Mouse (Mus musculus) kidney, postnatal 0 days (tissue): ENCODE measurements around the gene Ecel1. TPM values are rescaled to one million over a fixed set of nuclear protein-coding genes. Genes with fewer than 3 reads are reported as not detected.
A peak's percentile ranks its signal among the peaks of the same experiment; 100 is the strongest.

Source experiments
- ATAC-seq: fragments of 200-750 bp; cut with Nextera tagmentation; replicated peaks from 2 replicates; pipeline ENCODE4 v1.8.0; 2017; ENCODE audit warnings: low read depth, moderate number of reproducible peaks, moderate TSS enrichment, moderate library complexity; ENCODE audit not compliant: low FRiP score
- DNase-seq: peaks from one replicate; pipeline ENCODE4 v3.0.0-alpha.2; 2016; ENCODE audit warnings: low spot score
- H3K27ac ChIP-seq: fragments of 300-500 bp; sonication (generic); 2 replicates; pipeline ENCODE4 v1.5.1; 2014; ENCODE audit warnings: mild to moderate bottlenecking
- H3K27me3 ChIP-seq: fragments of 300-500 bp; sonication (generic); 2 replicates; pipeline ENCODE4 v1.6.1; 2014; ENCODE audit warnings: low read length, mixed read lengths; ENCODE audit not compliant: insufficient read depth
- H3K36me3 ChIP-seq: fragments of 300-500 bp; sonication (generic); 2 replicates; pipeline ENCODE4 v1.6.1; 2014; ENCODE audit warnings: low read length, mixed read lengths; ENCODE audit not compliant: insufficient read depth
- H3K4me1 ChIP-seq: fragments of 300-500 bp; sonication (generic); replicated peaks from 2 replicates; pipeline ENCODE4 v1.6.1; 2014; ENCODE audit warnings: antibody characterized with exemption, low read length, mixed read lengths; ENCODE audit not compliant: insufficient read depth
- H3K4me2 ChIP-seq: fragments of 300-500 bp; sonication (generic); 2 replicates; pipeline ENCODE4 v1.6.1; 2014; ENCODE audit warnings: mild to moderate bottlenecking, low read length, moderate library complexity, mixed read lengths
- H3K4me3 ChIP-seq: fragments of 300-500 bp; sonication (generic); replicated peaks from 2 replicates; pipeline ENCODE4 v1.5.1; 2014; ENCODE audit warnings: low read depth, low read length
- H3K9ac ChIP-seq: fragments of 300-500 bp; sonication (generic); 2 replicates; pipeline ENCODE4 v1.6.1; 2014; ENCODE audit warnings: low read depth, low read length
- H3K9me3 ChIP-seq: fragments of 300-500 bp; sonication (generic); replicated peaks from 2 replicates; pipeline ENCODE4 v1.6.1; 2016; ENCODE audit warnings: low read length, inconsistent platforms, mixed read lengths
- CTCF ChIP-seq: IDR thresholded peaks from 2 replicates; pipeline ENCODE4 v1.5.1; 2016; ENCODE audit warnings: antibody characterized with exemption, low read depth, mild to moderate bottlenecking, moderate library complexity
- WGBS: fragments of 180-500 bp; shearing (Covaris S2); extraction: QIAGEN DNeasy Blood & Tissue Kit; methylation state at CpG from one replicate; pipeline ENCODE4 v1.1.7; 2014; 5-methylcytosine and 5-hydroxymethylcytosine counted together
- polyA plus RNA-seq: library from polyadenylated mRNA; unstranded; fragments of >200 nt; fragmentation: Nextera tagmentation; extraction: Ambion mirVana; gene quantifications from 2 replicates; pipeline ENCODE4 v1.2.1, GENCODE M21; 2015

The Ecel1 gene
- polyA plus RNA-seq, 1 experiment from 2014 or later = 0.11 TPM

GRCm38 (mm10) chr1:87142456-87142855, 13.9 kb downstream of the Ecel1 start:
- Histone ChIP-seq H3K4me1 (no peaks in the 10 kb centered on the region), H3K4me2 (no peak overlapping the region), H3K36me3 (no peaks in the 10 kb centered on the region), H3K27ac (no peak overlapping the region), H3K4me3 (no peak overlapping the region), H3K27me3 (no peaks in the 10 kb centered on the region), H3K9ac (no peak overlapping the region), H3K9me3 (no peaks in the 10 kb centered on the region)
- TF ChIP-seq CTCF = no peak
- DNase-seq = no peak
- no peak for ATAC-seq
- 61% methylated on average over 9 of the region's 9 CpGs for WGBS

DNA sequence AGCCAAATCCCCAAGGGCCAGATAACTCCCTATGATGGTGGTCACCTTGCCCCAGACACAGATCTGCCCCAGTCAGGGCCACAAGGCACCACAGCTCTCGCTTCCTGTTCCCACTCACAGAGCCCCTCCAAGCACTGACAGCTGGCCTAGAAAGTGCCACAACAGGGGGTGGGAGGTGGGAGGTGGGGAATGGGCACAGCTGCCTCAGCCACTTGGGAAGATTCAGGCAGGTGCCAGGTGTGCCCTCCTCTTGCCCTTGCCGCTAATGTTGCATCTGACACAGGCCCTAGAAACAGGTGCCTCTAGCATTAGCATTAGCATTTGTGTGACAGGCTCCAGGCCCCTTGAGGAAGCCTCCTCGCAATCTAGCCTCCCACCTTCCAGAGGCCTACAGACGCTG, 14.8 kb downstream of the Ecel1 start:
- Histone ChIP-seq H3K9me3 (no peaks in the 10 kb centered on the region), H3K27me3 (no peaks in the 10 kb centered on the region), H3K4me3 (no peak overlapping the region), H3K4me1 (no peaks in the 10 kb centered on the region), H3K9ac (no peak overlapping the region), H3K4me2 (no peak overlapping the region), H3K27ac (no peak overlapping the region), H3K36me3 (no peaks in the 10 kb centered on the region)
- ATAC-seq = no peak
- no peak for DNase-seq
- 83% methylated on average over 4 of the region's 4 CpGs for WGBS
- TF ChIP-seq CTCF = no peak

DNA sequence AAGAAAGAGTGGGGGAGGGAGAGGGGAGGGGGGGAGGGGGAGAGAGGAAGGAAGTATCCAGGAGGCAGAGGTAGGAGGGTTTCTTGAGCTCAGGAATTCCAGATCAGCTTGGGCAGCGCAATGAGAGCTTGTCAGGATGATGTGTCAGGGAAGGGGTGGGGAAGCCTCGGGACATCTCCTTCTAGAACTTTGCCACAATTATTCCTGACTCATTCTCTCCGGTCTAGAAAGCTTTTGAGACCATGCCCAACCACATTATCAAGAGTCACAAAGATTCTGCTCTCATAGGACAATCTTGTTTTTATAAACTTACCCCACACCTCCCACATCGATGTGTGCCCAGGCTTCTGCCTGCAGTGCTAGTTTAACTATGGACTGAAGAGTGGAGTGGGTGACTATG, 24.5 kb downstream of the Ecel1 start:
- Histone ChIP-seq H3K4me2 (no peak overlapping the region), H3K9me3 (no peaks in the 10 kb centered on the region), H3K27me3 (peaks cover 21% of the 10 kb centered on the region), H3K36me3 (no peaks in the 10 kb centered on the region), H3K4me1 (no peaks in the 10 kb centered on the region; the same call in 1 of the 2 replicates), H3K27ac (no peak overlapping the region), H3K4me3 (no peak overlapping the region), H3K9ac (no peak overlapping the region)
- WGBS = 73% methylated on average over 4 of the region's 4 CpGs
- DNase-seq (no peak), ATAC-seq (no peak)
- no peak for TF ChIP-seq CTCF

GRCm38 (mm10) chr1:87127206-87128030, 28.9 kb downstream of the Ecel1 start:
- H3K9me3 ChIP-seq = no peaks in the 10 kb centered on the region
- WGBS = 10% methylated on average over 43 of the region's 43 CpGs
- no peak overlapping the region for H3K4me3 ChIP-seq
- H3K4me1 ChIP-seq = no peaks in the 10 kb centered on the region; the same call in 1 of the 2 replicates
- no peak for DNase-seq
- no peak overlapping the region for H3K27ac ChIP-seq
- H3K9ac ChIP-seq = no peak overlapping the region
- no peak for ATAC-seq
- TF ChIP-seq CTCF = no peak
- H3K27me3 ChIP-seq = peaks cover 28% of the 10 kb centered on the region
- no peaks in the 10 kb centered on the region for H3K36me3 ChIP-seq
- peak overlapping the region; percentile 14; the same call in 1 of the 2 replicates for H3K4me2 ChIP-seq

- ATAC-seq (no peak), DNase-seq (no peak)
- no peak within 1 kb of the TSS for H3K27ac ChIP-seq
- no peak within 1 kb of the TSS for H3K4me3 ChIP-seq
- WGBS = 84% methylated on average over 5 of the region's 6 CpGs
- H3K36me3 ChIP-seq = no peaks in the 10 kb centered on the region
- no peak within 1 kb of the TSS for H3K4me2 ChIP-seq
- peaks cover 28% of the 10 kb centered on the region for H3K27me3 ChIP-seq
- no peaks in the 10 kb centered on the region for H3K9me3 ChIP-seq
- no peak within 1 kb of the TSS for H3K9ac ChIP-seq
- TF ChIP-seq CTCF = no peak
- H3K4me1 ChIP-seq = no peaks in the 10 kb centered on the region; the same call in 1 of the 2 replicates
These were observed 31.6 kb downstream of the Ecel1 start, which contains the start of gene Akp3 for GRCm38 (mm10) chr1:87124673-87125072. Gene Akp3 (plus strand): TSS chr1:87124973.

DNA sequence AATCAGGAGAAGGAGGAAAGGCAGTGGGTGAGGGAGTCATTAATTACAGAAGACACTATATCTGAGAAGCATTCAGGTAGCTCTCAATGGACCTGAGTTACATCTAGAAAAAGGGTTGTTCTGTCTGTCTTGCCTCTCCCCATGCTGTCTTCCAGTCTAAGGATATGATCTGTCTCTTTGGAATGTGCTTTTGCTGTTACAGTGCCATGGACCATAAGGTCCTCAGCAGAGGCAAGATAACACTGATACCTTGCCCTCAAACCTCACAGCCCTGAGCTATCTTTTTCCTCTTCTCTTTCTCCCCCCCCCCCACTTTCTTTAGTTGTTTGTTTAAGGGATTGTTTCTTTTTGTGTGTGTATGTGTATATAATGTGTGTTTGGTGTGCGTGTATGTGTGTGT, 41.5 kb downstream of the Ecel1 start:
- WGBS = 91% methylated on average over 1 of the region's 1 CpGs
- DNase-seq (no peak), ATAC-seq (no peak)
- TF ChIP-seq CTCF = no peak
- no peaks in the 10 kb centered on the region for H3K36me3 ChIP-seq
- H3K9ac ChIP-seq = no peak overlapping the region
- no peaks in the 10 kb centered on the region for H3K9me3 ChIP-seq
- no peaks in the 10 kb centered on the region for H3K27me3 ChIP-seq
- H3K4me3 ChIP-seq = no peak overlapping the region
- no peak overlapping the region for H3K4me2 ChIP-seq
- no peak overlapping the region for H3K27ac ChIP-seq
- H3K4me1 ChIP-seq = no peaks in the 10 kb centered on the region
